Mouse (Mus musculus): ENCODE data around the gene Tex26. TPM values are rescaled to one million over a fixed set of nuclear protein-coding genes. Genes with fewer than 3 reads are reported as not detected.

Tex26 gene
- total and polyA plus RNA-seq, 3 experiments, result not detected

DNA sequence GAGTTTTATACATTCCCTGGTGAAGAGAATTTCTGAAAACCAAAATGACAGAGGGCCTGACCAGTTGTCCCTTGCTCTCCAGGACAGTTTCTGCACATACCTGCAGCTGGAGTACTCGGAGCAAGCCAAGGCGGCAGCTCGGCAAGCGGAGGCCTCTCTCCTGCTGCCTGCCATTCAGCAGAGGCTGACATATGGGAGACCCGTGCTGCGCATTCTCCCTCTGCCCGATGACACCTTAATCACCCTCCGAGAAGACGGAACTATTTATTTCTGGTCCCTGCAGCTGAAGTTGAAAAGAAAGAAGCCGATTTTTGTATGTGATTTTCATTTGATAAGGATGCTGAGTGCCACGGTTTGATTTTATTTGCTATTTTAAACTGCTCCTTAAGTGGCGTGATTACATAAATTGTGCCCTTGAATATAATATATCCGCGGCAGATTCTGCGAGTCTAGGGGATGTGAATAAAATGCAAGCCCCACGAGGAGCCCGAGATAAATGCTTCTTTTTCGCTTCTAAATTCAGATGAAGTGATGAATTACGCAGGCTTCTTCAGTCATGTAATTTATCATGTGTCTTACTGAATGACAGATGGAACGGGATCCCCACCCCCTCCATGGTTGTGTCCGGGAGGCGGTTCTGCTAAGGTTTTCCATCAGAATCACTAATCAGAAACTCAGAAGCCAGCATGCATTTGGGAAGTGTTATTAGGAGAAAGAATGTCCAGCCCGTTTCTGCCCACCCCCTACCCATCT, 64.1 kb downstream of the Tex26 start:
- H3K4me2 ChIP-seq (ENCODE audit: insufficient read depth, low read depth, poor library complexity, severe bottlenecking), result no peak overlapping the region
- no peaks in the 10 kb centered on the region for H3K36me3 ChIP-seq (replicated peaks in 1 of 2; ENCODE audit: control insufficient read depth in 1 of 2, insufficient read depth in 1 of 2, low read length in 1 of 2)
- no peaks in the 10 kb centered on the region for H3K27me3 ChIP-seq (replicated peaks)
- TF ChIP-seq TCF12 (IDR thresholded peaks at IDR 0.05; ENCODE audit: low read depth, low read length), result no peak
- no peak for TF ChIP-seq ZNF384 (IDR thresholded peaks at IDR 0.05; ENCODE audit: low read depth, low read length)
- no peak for TF ChIP-seq USF2 (conservative IDR thresholded peaks at IDR 0.05; ENCODE audit: low read depth, low read length)
- TF ChIP-seq GABPA (IDR thresholded peaks at IDR 0.05; ENCODE audit: insufficient replicate concordance, low read depth, low read length), result no peak
- no peak for TF ChIP-seq MYC (IDR thresholded peaks at IDR 0.05; ENCODE audit: low read depth, low read length)
- TF ChIP-seq UBTF (IDR thresholded peaks at IDR 0.05; ENCODE audit: low read depth, low read length), result no peak
- no peak for TF ChIP-seq SMC3 (IDR thresholded peaks at IDR 0.05; ENCODE audit: low read depth, low read length)
- TF ChIP-seq CHD2 (IDR thresholded peaks at IDR 0.05; ENCODE audit: low read length), result no peak
- no peak for TF ChIP-seq ZC3H11A (IDR thresholded peaks at IDR 0.05; ENCODE audit: low read depth, low read length)
- TF ChIP-seq RAD21 (IDR thresholded peaks at IDR 0.05; ENCODE audit: low read depth, low read length), result no peak
- no peak for TF ChIP-seq HCFC1 (IDR thresholded peaks at IDR 0.05; ENCODE audit: low read depth, low read length)
- TF ChIP-seq ELF1 (IDR thresholded peaks at IDR 0.05; ENCODE audit: low read depth, low read length), result no peak
- TF ChIP-seq E2F4 (IDR thresholded peaks at IDR 0.05; ENCODE audit: insufficient replicate concordance, low read depth, low read length), result no peak
- no peak for TF ChIP-seq JUN (IDR thresholded peaks at IDR 0.05; ENCODE audit: insufficient read depth, low read depth, low read length)
- TF ChIP-seq POLR2A (IDR thresholded peaks at IDR 0.05; ENCODE audit: low read depth, low read length), result no peak
- no peak for TF ChIP-seq ZMIZ1 (IDR thresholded peaks at IDR 0.05; ENCODE audit: low read depth, low read length)
- in situ Hi-C loops (cut with MboI; ENCODE audit: low pct_ligation_motif_present, low pct_unique_long_range_greater_than_20kb, low sequenced_read_pairs) (no loop called here), dilution Hi-C loops (cut with MboI; ENCODE audit: extremely low pct_ligation_motif_present, extremely low pct_unique_long_range_greater_than_20kb, low sequenced_read_pairs) (no loop called here)
- no peak overlapping the region for H3K9ac ChIP-seq (ENCODE audit: insufficient read depth, low read depth)
- H3K27ac ChIP-seq (ENCODE audit: insufficient read depth, low read depth), result no peak overlapping the region
- H3K4me3 ChIP-seq (replicated peaks in 1 of 3; ENCODE audit: low read depth in 2 of 3, low read length in 2 of 3, poor library complexity in 1 of 3), result no peak overlapping the region
- no peak for DNase-seq (ENCODE audit: extremely low read depth)
- no peaks in the 10 kb centered on the region; a peak in 1 of 4 replicates for H3K4me1 ChIP-seq (ENCODE audit: control insufficient read depth in 1 of 2, insufficient read depth in 2 of 2)
- H3K79me2 ChIP-seq (replicated peaks; ENCODE audit: control insufficient read depth, extremely low read depth, insufficient read depth, poor library complexity, severe bottlenecking), result no peaks in the 10 kb centered on the region
- no peaks in the 10 kb centered on the region for H3K9me3 ChIP-seq (replicated peaks; ENCODE audit: low read length)

DNA sequence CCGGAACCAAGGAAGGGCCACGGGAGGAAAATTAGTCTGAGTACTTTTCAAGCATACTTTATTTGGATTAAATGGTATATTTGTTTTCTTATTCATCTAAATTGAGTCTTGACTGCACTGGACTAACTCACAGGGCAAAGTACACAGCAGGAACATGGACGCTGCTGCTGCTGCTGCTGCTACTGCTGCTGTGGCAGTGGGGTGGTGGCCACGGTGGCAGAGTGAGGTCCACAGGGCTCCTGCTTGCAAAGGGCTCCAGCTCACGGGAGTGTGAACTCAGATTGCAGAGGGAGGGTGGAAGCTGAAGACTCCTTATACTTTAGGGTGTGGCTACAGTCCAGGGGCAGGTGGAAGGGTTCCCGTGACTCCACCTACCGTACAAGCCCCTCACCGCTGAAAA, 65.5 kb downstream of the Tex26 start:
- Histone ChIP-seq H3K36me3 (replicated peaks in 1 of 2; ENCODE audit: control insufficient read depth in 1 of 2, insufficient read depth in 1 of 2, low read length in 1 of 2) (no peaks in the 10 kb centered on the region), H3K27me3 (replicated peaks) (no peaks in the 10 kb centered on the region), H3K27ac (ENCODE audit: insufficient read depth, low read depth) (no peak overlapping the region), H3K9me3 (replicated peaks; ENCODE audit: low read length) (no peaks in the 10 kb centered on the region), H3K79me2 (replicated peaks; ENCODE audit: control insufficient read depth, extremely low read depth, insufficient read depth, poor library complexity, severe bottlenecking) (no peaks in the 10 kb centered on the region), H3K4me3 (replicated peaks in 1 of 3; ENCODE audit: low read depth in 2 of 3, low read length in 2 of 3, poor library complexity in 1 of 3) (no peak overlapping the region), H3K4me1 (ENCODE audit: control insufficient read depth in 1 of 2, insufficient read depth in 2 of 2) (no peaks in the 10 kb centered on the region), H3K9ac (ENCODE audit: insufficient read depth, low read depth) (no peak overlapping the region), H3K4me2 (ENCODE audit: insufficient read depth, low read depth, poor library complexity, severe bottlenecking) (no peak overlapping the region)
- dilution Hi-C loops (cut with MboI; ENCODE audit: extremely low pct_ligation_motif_present, extremely low pct_unique_long_range_greater_than_20kb, low sequenced_read_pairs) (no loop called here), in situ Hi-C loops (cut with MboI; ENCODE audit: low pct_ligation_motif_present, low pct_unique_long_range_greater_than_20kb, low sequenced_read_pairs) (no loop called here)
- DNase-seq (ENCODE audit: extremely low read depth), result no peak
- TF ChIP-seq MEF2A (IDR thresholded peaks at IDR 0.05; ENCODE audit: borderline replicate concordance, low read depth, low read length) (no peak), NRF1 (IDR thresholded peaks at IDR 0.05; ENCODE audit: low read depth, low read length) (no peak), KAT2A (IDR thresholded peaks at IDR 0.05; ENCODE audit: insufficient replicate concordance, low read length) (no peak), ZMIZ1 (IDR thresholded peaks at IDR 0.05; ENCODE audit: low read depth, low read length) (no peak), HCFC1 (IDR thresholded peaks at IDR 0.05; ENCODE audit: low read depth, low read length) (no peak), CTCF (conservative IDR thresholded peaks at IDR 0.05 in 1 of 2, IDR thresholded peaks at IDR 0.05 in 1 of 2; ENCODE audit: low read depth in 2 of 2, low read length in 2 of 2) (no peak), SMC3 (IDR thresholded peaks at IDR 0.05; ENCODE audit: low read depth, low read length) (no peak), USF1 (IDR thresholded peaks at IDR 0.05; ENCODE audit: low read depth, low read length) (no peak), MXI1 (IDR thresholded peaks at IDR 0.05; ENCODE audit: low read depth, low read length) (no peak)
